Mouse (Mus musculus) cerebellum, postnatal 36 days (tissue): ENCODE results near the gene Nxpe4.

Source experiments
- DNase-seq, 2 experiments: peaks; one replicate each; pipeline ENCODE4 v3.0.0; 2021 to 2022; ENCODE audit warnings: mixed read lengths in 2 of 2

Gene Nxpe4

GRCm38 (mm10) chr9:48338783-48339455 is 177.1 kb downstream of the Nxpe4 start:
- no peak for DNase-seq

- DNase-seq: no peak
Measured at GRCm38 (mm10) chr9:48339563-48339962, 177.7 kb downstream of the Nxpe4 start.

- no peak for DNase-seq
Measured at GRCm38 (mm10) chr9:48340708-48341380, 179.0 kb downstream of the Nxpe4 start.

DNA sequence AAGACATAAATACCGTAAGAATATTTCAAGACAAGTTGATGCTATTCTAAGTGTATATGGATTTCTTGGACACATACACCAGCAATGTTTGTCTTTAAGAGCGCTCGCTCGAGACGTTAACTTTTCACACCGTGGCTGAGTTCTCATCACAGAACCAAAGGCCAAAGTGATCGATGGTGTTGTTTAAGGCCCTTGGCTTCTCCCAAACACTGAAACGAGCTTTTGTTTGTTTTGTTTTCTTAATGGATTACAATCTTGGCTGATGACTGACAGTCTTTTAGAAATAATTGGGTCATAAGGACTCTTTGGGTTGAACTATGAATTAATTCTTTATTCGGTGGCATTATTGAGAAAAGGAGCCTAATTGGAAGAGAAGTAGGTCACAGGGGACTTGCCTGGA is 183.6 kb downstream of the Nxpe4 start:
- no peak for DNase-seq

DNA sequence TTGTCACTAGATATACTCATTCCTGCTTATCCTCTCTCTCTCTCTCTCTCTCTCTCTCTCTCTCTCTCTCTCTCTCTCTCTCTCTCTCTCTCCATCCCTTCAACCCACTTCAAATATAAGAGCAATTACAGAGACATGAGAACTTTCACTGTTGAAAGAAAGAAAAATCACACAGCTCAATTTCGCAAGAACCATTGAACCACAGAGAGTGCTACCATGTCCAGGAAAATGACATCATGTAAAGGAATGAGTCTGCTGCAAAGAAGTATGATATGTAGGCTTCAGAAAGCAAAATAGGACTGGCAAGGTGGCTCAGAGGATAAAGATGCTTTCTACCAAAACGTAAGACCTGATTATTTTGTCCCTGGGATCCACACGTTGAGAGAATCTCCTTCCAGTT is 184.0 kb downstream of the Nxpe4 start:
- no peak for DNase-seq

DNA sequence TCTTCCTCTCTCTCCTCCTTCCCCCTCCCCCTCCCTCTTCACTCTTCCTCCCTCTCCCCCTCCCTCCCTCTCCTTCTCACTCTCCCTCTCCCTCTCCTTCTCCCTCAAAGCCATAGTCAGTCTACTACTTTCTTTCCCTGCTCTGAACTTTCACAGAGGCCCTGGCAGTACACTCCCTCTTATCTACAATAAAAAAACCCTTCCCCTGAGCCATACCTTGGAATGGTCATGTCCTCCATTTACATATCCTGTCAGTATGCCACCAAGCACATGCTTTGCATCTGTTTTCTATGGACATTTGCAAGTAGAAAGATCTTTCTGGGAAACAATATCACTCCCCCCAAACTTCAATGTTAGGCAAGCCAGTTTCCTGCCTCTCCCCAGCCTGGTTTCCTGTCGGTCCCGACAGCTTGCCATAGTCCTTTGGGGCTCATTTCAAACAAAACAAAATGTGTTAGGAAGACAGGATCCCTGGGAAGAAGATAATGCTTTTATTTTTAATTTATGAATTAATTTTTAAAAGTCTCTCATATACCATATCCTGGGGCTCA is 191.4 kb downstream of the Nxpe4 start, which contains the start of gene Nxpe2:
Gene Nxpe2 (minus strand): TSS at position 307 of the 551 bp plus-strand sequence.
- DNase-seq: no peak

DNA sequence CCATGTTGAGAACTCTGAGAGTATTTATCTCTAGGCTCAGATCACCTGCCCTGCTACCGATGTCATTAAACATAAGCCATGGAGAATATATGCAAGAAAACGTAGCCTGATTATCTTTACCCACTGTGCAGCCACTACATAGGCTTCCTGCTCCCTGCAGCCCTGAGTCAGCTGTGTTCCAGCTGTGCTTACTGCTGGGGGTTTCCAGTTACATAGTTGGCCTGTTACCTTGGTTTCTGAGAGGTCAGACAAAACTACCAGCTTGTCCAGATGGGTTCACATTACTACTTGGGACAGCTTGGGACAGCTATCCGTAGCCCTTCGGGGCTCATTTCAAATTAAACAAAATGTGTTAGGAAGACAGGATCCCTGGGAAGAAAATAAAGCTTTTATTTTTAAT is 192.3 kb downstream of the Nxpe4 start:
- DNase-seq: no peak

DNA sequence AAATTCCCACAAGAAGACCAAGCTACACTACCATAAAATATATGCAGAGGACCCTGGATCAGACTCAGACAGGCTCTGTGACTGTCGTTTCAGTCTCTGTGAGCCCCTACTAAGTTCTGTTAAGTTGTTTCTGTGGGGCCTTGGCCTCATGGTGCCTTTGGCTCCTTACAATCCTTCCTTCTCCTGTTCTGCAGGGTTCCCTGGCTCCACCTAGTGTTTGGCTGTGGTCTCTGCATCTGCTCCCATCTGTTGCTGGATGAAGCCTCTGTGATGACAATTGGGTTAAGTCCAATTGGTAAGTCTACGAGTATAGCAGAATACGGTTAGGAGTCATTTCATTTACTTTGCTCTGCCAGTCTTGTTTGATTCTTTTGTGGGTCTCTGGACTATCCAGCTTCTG is 193.0 kb downstream of the Nxpe4 start:
- peak; percentile 70 for DNase-seq

DNA sequence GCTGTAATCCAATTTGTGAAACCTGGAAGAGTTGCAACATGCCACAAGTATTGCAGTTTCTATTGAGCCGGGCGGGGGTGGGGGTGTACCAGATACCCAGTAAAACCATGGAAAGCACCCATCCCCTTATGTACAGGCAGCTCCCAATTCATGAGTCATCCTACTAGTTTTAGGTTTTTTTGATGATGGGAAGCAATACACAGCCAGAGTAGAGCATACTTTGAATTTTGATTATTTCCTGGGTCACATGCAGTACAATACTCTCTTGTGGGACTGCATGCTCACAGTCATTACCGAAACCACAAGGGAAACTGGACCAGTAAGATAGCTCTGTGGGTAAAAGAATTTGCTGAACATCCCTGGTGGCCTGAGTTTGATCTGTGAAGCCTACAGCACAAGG is 195.3 kb downstream of the Nxpe4 start:
- DNase-seq: no peak

GRCm38 (mm10) chr9:48360826-48361225 is 199.0 kb downstream of the Nxpe4 start:
- DNase-seq: no peak

GRCm38 (mm10) chr9:48361815-48362631 is 200.2 kb downstream of the Nxpe4 start:
- DNase-seq: no peak

GRCm38 (mm10) chr9:48362743-48363142 is 200.9 kb downstream of the Nxpe4 start:
- no peak for DNase-seq

GRCm38 (mm10) chr9:48373232-48373878 is 211.5 kb downstream of the Nxpe4 start:
- DNase-seq: no peak

DNA sequence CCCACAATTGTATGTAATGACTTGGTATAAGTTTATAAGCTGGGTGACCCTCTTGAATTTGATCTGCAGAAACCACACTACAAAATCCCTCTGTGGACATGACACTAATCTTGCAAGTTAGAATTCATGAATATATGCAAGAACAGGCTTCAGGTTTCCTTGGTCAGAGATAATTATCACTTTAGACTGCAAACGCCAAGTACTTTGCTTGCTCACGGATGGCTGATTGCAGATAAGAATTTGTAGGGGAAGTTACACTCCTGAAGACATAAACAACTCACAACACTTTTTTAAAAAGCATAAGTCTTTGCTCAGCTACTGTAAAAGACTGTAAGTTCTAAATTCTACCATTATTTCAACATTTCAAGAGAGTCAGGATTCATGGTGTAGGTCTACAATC is 212.5 kb downstream of the Nxpe4 start:
- no peak for DNase-seq

DNA sequence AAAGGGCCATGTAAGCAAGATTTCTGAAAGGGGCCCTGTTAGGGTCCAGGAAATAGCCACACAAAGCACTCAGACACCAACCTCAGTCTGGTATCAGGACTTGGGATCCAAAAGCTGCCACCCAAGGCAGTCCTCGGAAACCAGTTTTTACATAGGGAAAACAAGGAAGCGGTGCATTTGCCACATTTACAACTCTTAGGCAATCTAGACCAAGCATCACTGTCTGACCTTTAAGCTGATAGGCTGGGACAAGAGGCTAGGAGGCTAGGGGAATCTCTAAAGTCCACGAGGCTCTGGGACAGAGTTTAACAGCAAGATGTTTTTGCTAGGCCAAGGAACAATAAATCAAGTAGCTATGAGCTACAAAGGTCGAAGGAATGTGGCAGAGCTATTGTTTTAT is 226.6 kb downstream of the Nxpe4 start:
- no peak for DNase-seq

- no peak for DNase-seq
Measured at GRCm38 (mm10) chr9:48389983-48390382, 228.2 kb downstream of the Nxpe4 start.

GRCm38 (mm10) chr9:48403590-48404209 is 241.9 kb downstream of the Nxpe4 start:
- DNase-seq: no peak

DNA sequence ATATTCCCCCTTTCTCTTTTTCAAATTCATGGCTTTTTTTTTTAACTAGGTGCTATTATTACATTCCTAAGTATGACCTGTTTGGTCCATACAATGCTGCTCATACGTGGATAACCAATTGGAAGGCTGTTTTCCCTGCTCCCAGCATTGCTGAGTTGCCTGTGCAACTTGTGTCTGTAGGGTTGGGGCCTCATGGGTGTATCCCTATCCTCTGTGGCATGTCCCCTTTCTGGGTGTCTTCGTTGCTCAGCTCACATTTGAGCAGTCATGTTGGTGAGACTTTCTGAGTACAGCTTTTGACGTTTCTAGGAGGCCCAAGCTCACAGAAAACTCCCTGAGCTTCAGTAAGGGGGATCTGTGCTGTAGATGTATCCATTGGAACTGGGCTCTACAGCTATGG is 242.9 kb downstream of the Nxpe4 start:
- no peak for DNase-seq

DNA sequence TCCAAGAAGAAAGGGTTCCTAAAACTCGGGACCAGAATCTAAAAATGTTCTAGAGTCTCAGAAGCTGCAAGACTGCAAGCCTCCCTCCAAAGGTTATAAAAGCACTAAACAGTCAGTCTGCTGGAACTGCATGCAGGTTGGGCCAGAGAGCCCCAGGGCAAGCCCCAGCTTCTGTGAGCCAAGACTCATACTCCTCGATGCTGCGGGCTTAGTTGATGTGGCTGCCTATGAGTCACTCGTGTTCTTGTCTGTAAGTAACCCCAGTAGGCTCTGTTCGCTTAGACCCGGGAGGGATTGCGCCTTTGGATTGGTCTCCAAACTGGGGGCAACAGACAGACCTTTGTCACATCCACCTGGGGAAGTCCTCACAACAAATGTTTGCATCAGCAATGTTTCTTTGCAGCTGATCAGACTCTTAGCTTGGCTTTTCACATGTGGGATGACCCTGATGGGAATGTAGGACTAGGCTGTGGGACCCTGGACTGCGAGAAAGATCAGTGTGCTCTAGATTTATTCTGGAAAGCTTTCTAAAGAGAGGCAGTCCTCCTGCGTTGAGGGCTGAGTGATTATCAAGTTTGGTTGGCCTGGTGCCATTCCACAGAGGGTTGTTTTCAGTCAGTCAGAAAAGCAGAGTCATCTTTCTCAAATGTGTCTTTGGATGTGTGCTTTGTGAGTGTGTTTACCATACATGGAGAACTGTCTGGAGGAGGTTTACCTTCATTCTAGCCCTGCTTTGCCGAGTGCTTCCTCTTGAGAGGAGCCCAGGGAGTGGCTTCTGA is 245.9 kb downstream of the Nxpe4 start:
- DNase-seq: no peak

GRCm38 (mm10) chr9:48410217-48411035 is 248.6 kb downstream of the Nxpe4 start:
- no peak for DNase-seq

DNA sequence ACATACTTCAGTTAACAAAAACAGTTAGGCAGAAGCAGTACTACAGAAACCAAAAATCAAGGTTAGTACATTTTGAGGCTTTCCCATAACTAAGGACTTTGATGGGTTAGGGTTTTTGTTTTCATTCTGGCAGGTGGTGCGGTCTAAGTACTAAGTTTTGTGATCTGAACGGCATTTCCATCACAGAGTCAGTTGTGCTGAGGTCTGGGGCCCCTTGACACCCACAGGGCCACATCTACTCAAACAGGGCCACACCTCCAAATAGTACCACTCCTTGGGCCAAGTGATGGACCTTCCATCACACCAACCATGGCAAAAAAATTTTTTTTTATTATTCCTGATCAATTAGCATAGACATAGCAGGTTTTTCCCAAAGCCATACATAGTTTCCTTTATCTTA is 251.8 kb downstream of the Nxpe4 start:
- no peak for DNase-seq
